Mouse (Mus musculus) right cerebral cortex, postnatal 25 days (tissue): ENCODE data around the gene Fam174a.
A peak's percentile ranks its signal among the peaks of the same experiment; 100 is the strongest.

Experiments used
- DNase-seq: peaks from one replicate; pipeline ENCODE4 v3.0.0; 2022

Fam174a gene

GRCm38 (mm10) chr1:95313393-95314228 lies at the start of gene Fam174a:
Gene Fam174a, plus strand, starts transcription at chr1:95313623.
- peak; percentile 92 for DNase-seq

- DNase-seq: no peak
Observed at GRCm38 (mm10) chr1:95263843-95264242, 49.6 kb upstream of the Fam174a start.

DNA sequence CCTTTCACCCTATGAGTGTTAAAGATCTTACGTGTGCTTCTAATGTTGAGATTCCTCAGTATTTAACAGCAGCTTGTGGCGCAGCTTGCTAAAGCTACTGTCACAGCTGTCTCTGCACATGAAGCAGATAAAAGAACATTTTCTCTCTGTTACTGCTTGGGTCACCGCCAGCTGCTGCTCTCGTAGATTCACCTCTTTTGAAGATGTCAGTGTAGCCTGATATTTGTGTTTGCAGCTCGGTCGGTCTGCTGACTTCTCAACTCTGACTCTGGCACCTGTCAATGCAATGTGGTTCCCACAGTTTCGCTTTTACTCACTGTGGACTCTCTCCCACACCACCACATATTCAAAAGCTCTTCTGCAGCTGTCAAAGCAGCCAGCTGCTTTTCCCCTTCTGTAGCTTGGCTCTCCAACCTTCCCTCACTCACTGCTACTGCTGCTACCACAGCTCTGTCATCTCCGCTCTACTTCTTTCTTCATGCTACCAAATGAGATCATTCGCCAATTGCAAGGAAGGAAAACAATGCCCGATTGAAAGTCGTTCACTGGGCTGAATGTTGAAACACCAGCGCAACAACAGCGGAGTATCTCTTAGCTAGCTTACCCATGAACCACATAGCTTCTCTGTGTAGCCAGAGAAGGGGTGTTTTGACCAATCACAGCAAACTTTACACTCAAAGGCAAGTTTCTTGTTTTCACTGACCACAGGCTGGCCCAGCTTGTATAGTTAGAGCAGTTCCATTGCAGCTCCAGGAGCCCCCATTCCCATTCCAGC lies 45.3 kb upstream of the Fam174a start:
- peak; percentile 17 for DNase-seq

- no peak for DNase-seq
Observed at GRCm38 (mm10) chr1:95273321-95273720, 40.1 kb upstream of the Fam174a start.

DNA sequence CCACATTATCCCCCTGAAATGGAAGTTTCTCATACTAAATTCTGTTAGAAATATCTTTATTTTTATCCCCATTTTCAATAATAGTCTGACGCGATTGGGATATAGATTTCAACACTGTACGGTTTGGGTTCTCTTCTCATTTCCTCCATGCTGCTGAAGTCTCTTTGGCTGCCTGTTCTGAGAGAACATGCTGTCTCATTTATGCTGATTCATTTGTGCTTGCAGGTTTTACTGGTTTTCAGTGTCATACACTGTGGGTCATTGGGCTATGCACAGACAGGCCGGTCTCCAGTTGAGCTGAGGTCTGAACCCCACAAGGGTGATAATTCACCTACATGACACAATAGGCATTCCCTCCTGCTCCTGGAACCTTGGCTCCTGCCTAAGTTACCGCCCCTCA lies 5.1 kb upstream of the Fam174a start:
- no peak for DNase-seq

DNA sequence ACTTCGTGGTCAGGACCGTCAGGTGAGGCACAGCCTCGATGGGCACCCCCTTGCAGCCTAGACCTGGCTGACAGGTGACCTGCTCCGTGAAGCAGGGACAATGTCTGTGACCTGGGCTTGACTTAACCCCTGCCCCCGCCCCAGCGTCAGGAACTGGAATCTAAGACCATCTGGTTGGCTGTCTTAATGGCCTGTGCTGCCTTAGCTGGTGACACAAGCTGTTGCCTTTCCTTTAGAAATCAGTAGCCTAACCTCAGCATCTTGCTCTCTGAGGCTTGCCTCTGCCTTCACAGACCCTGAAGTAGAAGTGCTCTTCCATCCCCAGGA lies 769 bp downstream of the Fam174a start:
- no peak for DNase-seq

DNA sequence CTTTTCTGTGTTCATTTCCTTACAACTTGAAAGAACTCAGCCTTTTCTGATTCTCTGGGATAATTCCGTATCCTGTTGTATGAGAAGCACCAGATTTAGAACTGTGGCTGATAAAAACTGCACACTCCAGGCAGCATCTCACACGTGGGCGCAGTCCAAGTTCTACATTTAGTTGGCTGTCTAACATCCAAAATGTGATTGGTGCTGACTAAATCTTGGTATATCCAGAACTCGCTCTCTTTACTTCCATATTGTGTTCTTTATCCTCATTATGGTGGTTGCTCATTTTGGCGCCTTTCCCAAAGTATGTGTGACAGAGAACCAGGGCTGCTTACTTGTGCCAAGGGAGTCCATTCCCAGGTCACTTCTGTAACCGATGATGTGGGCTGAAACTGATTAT lies 2.6 kb downstream of the Fam174a start:
- DNase-seq: peak; percentile 33

DNA sequence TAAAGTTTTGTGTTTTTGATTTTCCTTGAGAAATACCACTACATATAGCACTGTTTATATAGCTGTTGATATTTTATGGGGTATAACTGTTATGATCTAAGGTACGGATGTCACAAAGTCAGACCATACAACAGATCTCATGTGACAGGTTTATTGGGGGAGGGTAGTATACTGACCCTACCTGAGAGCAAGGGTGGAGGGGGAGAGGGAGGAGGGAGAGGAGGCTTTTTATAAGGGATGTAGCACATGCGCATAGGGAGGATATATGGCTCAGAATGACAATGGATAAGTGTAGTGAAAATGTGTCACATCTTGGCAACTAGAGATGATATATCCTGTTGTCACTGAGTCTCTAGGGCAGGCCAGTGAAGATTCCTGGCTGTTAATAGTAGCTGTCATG lies 8.8 kb downstream of the Fam174a start:
- no peak for DNase-seq

DNA sequence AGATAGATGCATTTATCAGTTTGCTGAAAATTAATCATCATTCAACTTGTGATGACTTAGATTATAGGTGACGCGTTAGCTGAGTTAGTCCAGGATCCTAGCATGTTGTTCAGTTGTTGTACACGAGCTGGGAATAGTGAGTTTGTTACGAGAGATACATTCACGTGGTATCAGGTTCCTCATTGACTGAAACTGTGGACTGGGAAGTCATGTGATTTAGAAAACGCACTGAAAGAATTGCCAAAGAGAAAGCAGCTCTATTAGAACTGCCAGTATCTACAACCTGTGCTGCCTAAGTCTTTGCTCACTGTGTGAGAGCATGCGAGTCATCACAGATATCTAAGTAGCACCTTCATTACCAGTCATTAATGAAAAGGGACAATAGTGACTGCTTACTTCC lies 9.6 kb downstream of the Fam174a start:
- DNase-seq: no peak

GRCm38 (mm10) chr1:95326856-95327255 lies 13.4 kb downstream of the Fam174a start:
- DNase-seq: no peak

GRCm38 (mm10) chr1:95339618-95340017 lies 26.2 kb downstream of the Fam174a start:
- DNase-seq: no peak

- DNase-seq: peak; percentile 30
Observed at GRCm38 (mm10) chr1:95342242-95342641, 28.8 kb downstream of the Fam174a start.

DNA sequence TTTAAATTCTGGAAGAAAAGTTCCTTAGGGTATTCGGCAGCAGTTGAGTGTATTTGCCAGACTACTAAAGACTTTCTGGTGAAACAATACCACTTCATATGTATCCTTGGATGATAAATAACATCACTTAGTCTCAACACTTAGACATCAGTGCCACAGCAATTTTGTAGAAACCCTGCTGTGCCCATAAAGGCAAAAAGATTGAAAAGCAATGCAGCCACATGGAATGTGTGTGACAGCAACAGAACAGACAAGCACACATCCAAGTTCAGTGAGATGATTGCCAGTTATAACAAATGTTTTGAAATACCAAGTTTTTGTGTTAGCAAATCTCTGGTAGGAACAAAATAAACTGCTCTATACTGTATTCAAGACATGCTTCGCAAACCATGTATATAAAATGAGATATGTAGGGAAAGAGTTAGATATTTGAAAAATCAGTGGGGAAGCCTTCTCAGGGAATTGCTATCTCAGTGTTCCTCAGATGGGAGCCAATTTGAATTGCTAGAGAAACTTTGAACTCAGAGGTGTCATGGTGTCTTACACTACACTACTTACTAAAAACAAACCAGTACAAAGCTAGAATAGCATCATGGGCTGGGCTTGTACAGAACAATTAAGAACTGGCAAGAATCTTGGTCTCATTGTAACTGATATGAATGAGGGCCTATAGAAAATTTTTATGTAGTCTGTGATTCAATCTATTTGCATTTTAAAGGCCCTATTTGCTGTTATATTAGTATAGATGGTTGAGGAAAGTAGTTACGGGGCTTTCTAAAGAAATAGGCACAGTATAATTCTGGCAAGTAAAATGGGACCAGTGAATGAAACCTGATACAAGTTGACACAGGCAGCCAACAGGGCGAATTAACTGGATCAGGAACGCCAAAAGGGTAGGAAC lies 30.4 kb downstream of the Fam174a start:
- DNase-seq: no peak

DNA sequence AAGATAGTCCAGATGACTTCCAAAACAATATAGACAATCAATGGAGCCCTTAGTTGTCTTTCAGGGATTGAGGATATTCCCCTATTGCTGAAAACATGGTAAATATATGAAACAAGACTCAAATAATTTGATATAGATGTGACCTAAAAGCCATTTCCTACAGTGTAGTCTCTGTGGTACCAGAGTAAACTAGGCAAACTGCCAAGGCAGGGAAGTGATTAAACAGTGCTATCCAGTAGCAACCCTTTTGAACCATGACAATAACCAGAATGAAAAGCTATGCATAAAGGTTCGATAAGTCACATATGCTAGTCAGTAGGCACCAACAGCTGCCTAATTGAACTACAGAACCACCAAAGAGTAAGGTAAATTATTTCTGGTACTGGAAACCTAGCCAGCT lies 40.7 kb downstream of the Fam174a start:
- no peak for DNase-seq

GRCm38 (mm10) chr1:95356904-95357303 lies 43.5 kb downstream of the Fam174a start:
- DNase-seq: no peak

DNA sequence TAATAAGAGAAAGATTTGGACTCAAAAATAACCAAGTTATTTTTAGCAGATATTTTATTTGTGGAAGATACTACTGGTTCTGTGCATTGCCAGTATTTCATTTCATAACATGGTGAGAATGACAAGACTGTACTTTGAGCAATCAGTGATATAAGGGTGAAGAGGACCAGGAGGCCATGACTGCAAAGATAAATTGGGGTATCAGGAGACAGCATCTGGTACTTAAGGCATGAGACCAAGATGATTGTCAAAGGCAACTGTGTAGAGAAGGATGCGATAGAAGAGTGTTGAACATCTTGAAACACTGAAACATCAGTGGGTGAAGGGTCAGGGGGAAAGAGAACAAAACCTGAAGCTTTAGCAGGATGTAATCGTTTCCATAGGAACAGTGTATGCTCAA lies 50.3 kb downstream of the Fam174a start:
- DNase-seq: no peak

- no peak for DNase-seq
Observed at GRCm38 (mm10) chr1:95366616-95367373, 53.4 kb downstream of the Fam174a start.

GRCm38 (mm10) chr1:95367748-95368147 lies 54.3 kb downstream of the Fam174a start:
- no peak for DNase-seq

DNA sequence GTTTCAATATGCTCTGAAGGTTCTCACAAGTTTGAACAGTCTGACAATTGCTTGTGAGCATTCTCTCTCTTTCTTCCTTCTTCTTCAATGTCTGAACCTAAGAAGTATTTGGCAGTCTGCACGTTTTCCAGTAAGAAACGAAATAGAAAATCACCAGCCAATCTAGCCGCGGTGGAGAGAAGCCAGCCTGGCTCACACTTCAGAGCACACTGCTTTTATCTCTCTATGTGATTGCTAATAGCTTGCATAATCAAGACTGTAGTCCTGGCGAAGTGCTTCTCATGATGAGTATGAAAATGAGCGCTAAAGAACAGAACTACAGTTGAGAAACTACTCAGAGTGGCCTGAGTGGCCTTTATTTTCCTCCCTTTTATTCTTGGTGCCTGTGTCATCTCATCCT lies 62.0 kb downstream of the Fam174a start:
- no peak for DNase-seq

DNA sequence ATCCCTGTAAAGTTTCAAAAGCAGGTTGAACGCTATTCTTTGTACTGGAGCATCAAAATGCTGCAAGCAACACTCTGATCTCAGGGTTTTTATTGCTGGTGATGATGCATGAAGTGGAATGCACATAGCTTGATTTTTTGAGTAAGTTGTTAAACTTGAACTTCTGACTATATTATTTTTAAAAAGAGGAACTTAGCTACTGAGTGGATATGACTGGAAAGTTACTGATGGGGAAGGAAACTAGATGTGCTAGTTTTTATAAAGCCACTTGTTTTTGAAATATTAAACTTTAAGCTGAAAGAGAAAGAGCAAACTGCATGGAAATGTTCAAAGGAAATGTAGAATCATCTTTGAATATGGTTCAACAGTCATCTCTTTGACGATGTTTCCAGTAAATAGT lies 67.6 kb downstream of the Fam174a start:
- no peak for DNase-seq
